Mouse (Mus musculus) megakaryocyte, embryonic 14.5 days (primary cell): ENCODE measurements around the gene Pip5k1b. TPM values are rescaled to one million over a fixed set of nuclear protein-coding genes. Genes with fewer than 3 reads are reported as not detected.

Experiments
- H3K27me3 ChIP-seq: replicated peaks from 2 replicates; pipeline ENCODE3; 2012; ENCODE audit warnings: inconsistent platforms
- H3K36me3 ChIP-seq: replicated peaks from 2 replicates; pipeline ENCODE3; 2012; ENCODE audit warnings: low read length, inconsistent platforms, mixed read lengths
- H3K4me1 ChIP-seq: 2 replicates; pipeline ENCODE4 v1.6.1; 2012; ENCODE audit warnings: inconsistent platforms
- H3K4me3 ChIP-seq: replicated peaks from 2 replicates; pipeline ENCODE3; 2012; ENCODE audit warnings: moderate library complexity, mild to moderate bottlenecking, inconsistent platforms
- H3K9me3 ChIP-seq: 2 replicates; pipeline ENCODE4 v1.6.1; 2012; ENCODE audit warnings: inconsistent platforms
- FLI1 ChIP-seq: IDR thresholded peaks from 2 replicates; pipeline ENCODE4 v1.6.1; 2012; ENCODE audit warnings: low read length, inconsistent platforms, mixed read lengths
- GATA1 ChIP-seq: IDR thresholded peaks from 3 replicates; pipeline ENCODE4 v1.6.1; 2012; ENCODE audit warnings: mixed read lengths, low read length, inconsistent platforms, borderline replicate concordance
- polyA plus RNA-seq: library from polyadenylated mRNA; stranded (reverse); fragments of >175 nt; gene quantifications from 2 replicates; pipeline ENCODE4 v1.2.3, GENCODE M21; 2012; ENCODE audit warnings: low replicate concordance; ENCODE audit not compliant: insufficient read depth

The Pip5k1b gene
- polyA plus RNA-seq, 1 experiment, result 8.0 TPM

- Histone ChIP-seq H3K4me3 (no peak overlapping the region), H3K27me3 (no peaks in the 10 kb centered on the region), H3K9me3 (no peaks in the 10 kb centered on the region), H3K4me1 (no peaks in the 10 kb centered on the region), H3K36me3 (peaks cover 63% of the 10 kb centered on the region)
- TF ChIP-seq FLI1 (no peak), GATA1 (no peak)
These were observed 290.7 kb downstream of the Pip5k1b start for GRCm38 (mm10) chr19:24264991-24265390.

GRCm38 (mm10) chr19:24262736-24263135, 292.9 kb downstream of the Pip5k1b start:
- Histone ChIP-seq H3K4me1 (peaks cover 17% of the 10 kb centered on the region), H3K9me3 (no peaks in the 10 kb centered on the region), H3K36me3 (peaks cover 48% of the 10 kb centered on the region), H3K4me3 (no peak overlapping the region), H3K27me3 (no peaks in the 10 kb centered on the region)
- TF ChIP-seq FLI1, result no peak
- no peak for TF ChIP-seq GATA1

- Histone ChIP-seq H3K4me1 (peaks cover 17% of the 10 kb centered on the region), H3K36me3 (peaks cover 27% of the 10 kb centered on the region)
These were observed 296.0 kb downstream of the Pip5k1b start for GRCm38 (mm10) chr19:24259390-24260351.

GRCm38 (mm10) chr19:24258368-24258767, 297.3 kb downstream of the Pip5k1b start:
- Histone ChIP-seq H3K4me1 (peaks cover 22% of the 10 kb centered on the region), H3K9me3 (no peaks in the 10 kb centered on the region), H3K36me3 (peaks cover 21% of the 10 kb centered on the region), H3K27me3 (no peaks in the 10 kb centered on the region), H3K4me3 (no peak overlapping the region)
- TF ChIP-seq FLI1 (no peak), GATA1 (no peak)

More at GRCm38 (mm10) chr19:24259390-24260351, 296.0 kb downstream of the Pip5k1b start:
- Histone ChIP-seq H3K27me3 (no peaks in the 10 kb centered on the region), H3K9me3 (no peaks in the 10 kb centered on the region), H3K4me3 (no peak overlapping the region)
- TF ChIP-seq FLI1, result no peak
- no peak for TF ChIP-seq GATA1

GRCm38 (mm10) chr19:24257962-24258361, 297.7 kb downstream of the Pip5k1b start:
- Histone ChIP-seq H3K9me3 (no peaks in the 10 kb centered on the region), H3K36me3 (peaks cover 20% of the 10 kb centered on the region), H3K4me1 (peaks cover 24% of the 10 kb centered on the region), H3K27me3 (no peaks in the 10 kb centered on the region), H3K4me3 (no peak overlapping the region)
- TF ChIP-seq GATA1 (no peak), FLI1 (no peak)

GRCm38 (mm10) chr19:24253657-24254260, 301.9 kb downstream of the Pip5k1b start:
- no peak overlapping the region for H3K4me3 ChIP-seq
- H3K27me3 ChIP-seq, result peaks cover 3% of the 10 kb centered on the region
- no peaks in the 10 kb centered on the region for H3K9me3 ChIP-seq
- H3K36me3 ChIP-seq, result no peaks in the 10 kb centered on the region
- H3K4me1 ChIP-seq, result peaks cover 42% of the 10 kb centered on the region
- no peak for TF ChIP-seq FLI1
- TF ChIP-seq GATA1, result no peak

GRCm38 (mm10) chr19:24251869-24252268, 303.8 kb downstream of the Pip5k1b start:
- TF ChIP-seq GATA1 (no peak), FLI1 (no peak)
- Histone ChIP-seq H3K4me1 (peaks cover 37% of the 10 kb centered on the region), H3K9me3 (no peaks in the 10 kb centered on the region), H3K27me3 (peaks cover 4% of the 10 kb centered on the region), H3K36me3 (no peaks in the 10 kb centered on the region), H3K4me3 (peak overlapping the region; percentile 46)

Other genes with a start within 250 kb of the Pip5k1b start
- 16.1 and 22.2 TPM in 2 replicates for gene Fam122a, start 78.5 kb downstream of the Pip5k1b start, polyA plus RNA-seq
- not detected in 2 replicates for gene Tmem252, start 118.1 kb upstream of the Pip5k1b start, polyA plus RNA-seq